Mouse (Mus musculus) forebrain, embryonic 12.5 days (tissue): ENCODE results near the gene Alkbh8. TPM values are rescaled to one million over a fixed set of nuclear protein-coding genes. Genes with fewer than 3 reads are reported as not detected.
"Not testable (repeated sequence)": the region's sequence is repeated elsewhere in the genome, so short reads cannot be mapped to it uniquely, and the experiment has no call there.

Experiments used
- ATAC-seq: fragments of 200-750 bp; cut with Nextera tagmentation; 2 replicates; pipeline ENCODE4 v1.8.0; 2017; ENCODE audit warnings: moderate TSS enrichment; ENCODE audit not compliant: low FRiP score
- H3K27ac ChIP-seq: fragments of 300-500 bp; sonication (generic); 2 replicates; pipeline ENCODE4 v1.5.1; 2016; ENCODE audit warnings: mild to moderate bottlenecking
- H3K27me3 ChIP-seq: fragments of 300-500 bp; sonication (generic); 2 replicates; pipeline ENCODE4 v1.6.1; 2016; ENCODE audit warnings: mild to moderate bottlenecking
- H3K36me3 ChIP-seq: fragments of 300-500 bp; sonication (generic); replicated peaks from 2 replicates; pipeline ENCODE4 v1.6.1; 2016; ENCODE audit warnings: mild to moderate bottlenecking
- H3K4me1 ChIP-seq: fragments of 300-500 bp; sonication (generic); 2 replicates; pipeline ENCODE4 v1.6.1; 2016
- H3K4me2 ChIP-seq: fragments of 300-500 bp; sonication (generic); 2 replicates; pipeline ENCODE4 v1.6.1; 2016; ENCODE audit warnings: mild to moderate bottlenecking, moderate library complexity
- H3K4me3 ChIP-seq: fragments of 300-500 bp; sonication (generic); replicated peaks from 2 replicates; pipeline ENCODE4 v1.5.1; 2016; ENCODE audit warnings: mild to moderate bottlenecking
- H3K9ac ChIP-seq: fragments of 300-500 bp; sonication (generic); 2 replicates; pipeline ENCODE4 v1.6.1; 2016; ENCODE audit warnings: mild to moderate bottlenecking
- H3K9me3 ChIP-seq: fragments of 300-500 bp; sonication (generic); 2 replicates; pipeline ENCODE4 v1.6.1; 2016
- WGBS: fragments of 180-500 bp; shearing (Covaris S2); methylation state at CpG from one replicate; pipeline ENCODE4 v1.1.7; 2016; 5-methylcytosine and 5-hydroxymethylcytosine counted together
- polyA plus RNA-seq: library from polyadenylated mRNA; unstranded; fragments of >200 nt; fragmentation: Nextera tagmentation; extraction: Ambion mirVana; gene quantifications from 2 replicates; pipeline ENCODE4 v1.2.1, GENCODE M21; 2016

The Alkbh8 gene
- polyA plus RNA-seq, 1 experiment from 2014 or later, result 50.4 TPM

GRCm38 (mm10) chr9:3403251-3404208 is 68.6 kb downstream of the Alkbh8 start, which contains the start of gene Cwf19l2:
Gene Cwf19l2, plus strand, starts transcription at chr9:3403592.
- under 1% methylated on average over 28 of the region's 28 CpGs for WGBS
- Histone ChIP-seq H3K4me2 (peak within 1 kb of the TSS; percentile 65), H3K27me3 (no peaks in the 10 kb centered on the region), H3K27ac (peak within 1 kb of the TSS; percentile 38; the same call in 1 of the 2 replicates), H3K4me1 (no peaks in the 10 kb centered on the region), H3K4me3 (peak within 1 kb of the TSS; percentile 52), H3K9me3 (no peaks in the 10 kb centered on the region), H3K9ac (peak within 1 kb of the TSS; percentile 62), H3K36me3 (no peaks in the 10 kb centered on the region)
- peak; percentile 94 for ATAC-seq

- Histone ChIP-seq H3K9ac (peak overlapping the region; percentile 62), H3K27ac (no peak overlapping the region), H3K4me3 (peak overlapping the region; percentile 52), H3K36me3 (no peaks in the 10 kb centered on the region), H3K4me1 (no peaks in the 10 kb centered on the region), H3K27me3 (no peaks in the 10 kb centered on the region), H3K9me3 (no peaks in the 10 kb centered on the region), H3K4me2 (peak overlapping the region; percentile 65)
- ATAC-seq, result peak; percentile 19; the same call in 1 of the 2 replicates
- WGBS, result 2% methylated on average over 13 of the region's 13 CpGs
Observed at GRCm38 (mm10) chr9:3404372-3404771, 69.4 kb downstream of the Alkbh8 start.

GRCm38 (mm10) chr9:3439555-3440300 is 104.8 kb downstream of the Alkbh8 start:
- 79% methylated on average over 6 of the region's 6 CpGs for WGBS
- H3K36me3 ChIP-seq, H3K27ac ChIP-seq, H3K4me2 ChIP-seq, H3K9ac ChIP-seq, H3K4me1 ChIP-seq, H3K4me3 ChIP-seq, H3K9me3 ChIP-seq, ATAC-seq, H3K27me3 ChIP-seq: not testable (repeated sequence)

Other genes starting within 250 kb of the Alkbh8 start
- gene Cwf19l2, start 68.5 kb downstream of the Alkbh8 start, polyA plus RNA-seq, result 18.1 and 19.1 TPM in 2 replicates
- 3.4 and 3.6 TPM in 2 replicates for gene Gucy1a2, start 197.6 kb downstream of the Alkbh8 start, polyA plus RNA-seq